Mouse (Mus musculus): ENCODE measurements around the gene Eml5.

The Eml5 gene

DNA sequence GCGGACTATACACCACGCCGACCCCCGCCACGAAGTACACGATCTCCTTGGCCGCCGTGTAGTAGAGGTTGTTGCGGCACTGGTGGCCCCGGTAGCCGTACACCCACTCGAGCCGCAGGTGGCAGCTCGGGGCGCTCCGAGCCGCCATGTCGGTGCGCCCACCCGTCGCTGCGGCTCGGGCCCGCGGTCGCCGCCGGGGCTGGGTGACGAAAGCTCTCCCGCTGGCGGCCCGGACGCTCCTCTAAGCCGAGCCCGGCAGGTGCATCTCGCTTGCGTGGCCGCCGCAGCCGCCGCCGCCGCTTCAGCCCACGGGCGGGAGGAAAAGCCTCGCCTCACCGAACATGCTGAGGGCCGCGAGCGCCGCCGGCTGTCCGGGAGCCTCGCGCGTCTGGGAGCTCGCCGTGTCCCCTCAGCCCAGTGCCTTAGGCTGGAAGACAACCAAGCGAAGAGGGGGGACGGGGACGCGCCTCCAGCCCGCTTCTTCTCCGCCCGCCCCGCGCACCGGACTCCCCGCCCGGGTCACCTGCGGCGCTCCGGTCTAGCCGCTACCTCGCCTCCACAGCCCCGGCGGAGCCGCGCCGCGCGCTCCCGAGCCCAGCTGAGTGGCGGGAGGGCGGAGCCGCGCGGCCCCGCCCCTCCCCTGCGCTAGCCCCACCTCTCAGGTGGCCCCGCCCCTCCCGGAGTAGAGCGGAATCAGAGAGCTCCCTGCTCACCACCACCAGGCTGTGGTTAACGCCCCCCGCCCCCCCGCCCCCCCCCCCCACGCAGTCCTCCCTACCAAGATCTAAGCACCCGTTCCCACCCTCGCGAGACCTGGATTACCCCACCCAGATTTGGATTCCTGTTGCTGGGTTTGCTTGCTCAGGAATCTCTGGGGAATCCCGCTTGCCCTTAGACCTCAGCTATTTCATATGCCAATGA is at the start of gene Eml5:
Gene Eml5 (minus strand): TSS at position 604 of the 921 bp plus-strand sequence.
- peak; percentile 77 to 78 for DNase-seq (ENCODE audit: low spot score in 2 of 2)

DNA sequence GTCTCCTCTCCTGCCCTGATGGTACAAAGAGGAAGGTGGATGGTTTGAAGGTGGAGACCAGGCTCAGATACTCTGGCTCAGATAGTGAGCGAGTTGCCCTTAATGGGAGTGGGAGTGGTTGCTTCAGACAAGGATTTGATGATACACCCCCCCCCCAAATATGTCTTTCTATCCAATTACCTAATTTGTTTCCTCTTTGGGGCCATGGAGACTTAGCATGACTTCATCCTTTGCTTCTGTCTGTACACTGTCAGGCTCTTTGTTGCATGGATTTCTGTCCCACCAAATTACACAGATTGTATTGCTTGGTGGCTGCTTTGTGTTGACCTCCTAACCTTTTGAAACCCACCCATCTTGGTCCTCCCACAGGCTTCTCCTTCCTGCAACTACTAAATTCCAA is 31.6 kb upstream of the Eml5 start:
- no peak for DNase-seq (ENCODE audit: low spot score in 2 of 2)

GRCm38 (mm10) chr12:98932441-98932840 is 31.2 kb upstream of the Eml5 start:
- no peak for DNase-seq (ENCODE audit: low spot score in 2 of 2)

- DNase-seq (ENCODE audit: low spot score in 2 of 2): no peak
Observed at GRCm38 (mm10) chr12:98931174-98931573, 29.9 kb upstream of the Eml5 start.

- DNase-seq (ENCODE audit: low spot score in 2 of 2): peak; percentile 63 to 69
Observed at GRCm38 (mm10) chr12:98920194-98920991, 19.1 kb upstream of the Eml5 start, which contains the start of gene Ttc8. Ttc8 (plus strand) TSS chr12:98920574.

- no peak for DNase-seq (ENCODE audit: low spot score in 2 of 2)
Observed at GRCm38 (mm10) chr12:98910096-98910495, 8.8 kb upstream of the Eml5 start.

GRCm38 (mm10) chr12:98905466-98905865 is 4.2 kb upstream of the Eml5 start:
- DNase-seq (ENCODE audit: low spot score in 2 of 2): no peak

DNA sequence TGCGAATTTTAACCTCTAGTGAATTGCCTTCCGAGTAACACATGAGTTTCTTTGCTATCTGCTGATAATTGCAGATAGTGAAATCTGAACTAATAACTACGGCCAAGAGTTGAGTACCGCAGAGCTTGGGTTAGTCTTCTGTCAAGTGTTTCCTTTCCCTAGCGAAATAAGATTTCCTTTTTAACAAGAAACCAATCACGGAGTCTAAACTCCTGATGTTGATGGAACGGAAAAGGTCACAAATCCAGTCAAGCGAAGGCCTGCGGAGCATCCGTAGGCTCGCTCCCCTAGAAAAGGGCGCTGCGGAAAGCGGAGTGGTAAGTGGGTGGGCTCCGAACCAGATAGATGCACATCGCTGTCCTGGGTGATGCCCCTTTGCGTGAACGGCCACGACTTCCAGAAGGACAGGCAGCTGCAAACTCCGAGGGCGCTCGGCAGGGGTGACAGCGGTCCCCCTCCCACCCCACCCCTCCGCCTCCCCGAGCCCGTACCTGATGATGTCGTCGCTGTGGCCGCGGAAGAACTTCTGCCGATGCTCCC is 873 bp downstream of the Eml5 start:
- DNase-seq (ENCODE audit: low spot score in 2 of 2): peak in 1 of 2 experiments; percentile 1

DNA sequence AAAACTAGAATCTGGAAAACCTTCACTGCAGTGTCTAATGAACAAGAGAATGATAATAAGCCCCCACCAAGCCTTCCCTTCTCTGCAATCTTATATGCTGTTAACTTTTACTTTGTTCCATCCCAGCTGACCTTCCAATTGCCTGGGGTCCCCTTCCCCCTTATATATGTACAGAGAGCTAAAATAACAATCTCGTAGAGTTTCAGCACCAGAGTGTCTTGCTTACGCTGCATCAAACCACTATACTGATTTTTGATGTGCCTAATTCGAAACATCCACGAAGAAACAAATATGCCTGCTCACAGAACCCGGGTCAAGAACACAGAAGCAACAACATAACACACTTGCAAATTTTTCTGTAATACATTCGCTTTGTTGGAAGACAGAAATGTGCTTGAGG is 1.6 kb downstream of the Eml5 start:
- no peak for DNase-seq (ENCODE audit: low spot score in 2 of 2)

DNA sequence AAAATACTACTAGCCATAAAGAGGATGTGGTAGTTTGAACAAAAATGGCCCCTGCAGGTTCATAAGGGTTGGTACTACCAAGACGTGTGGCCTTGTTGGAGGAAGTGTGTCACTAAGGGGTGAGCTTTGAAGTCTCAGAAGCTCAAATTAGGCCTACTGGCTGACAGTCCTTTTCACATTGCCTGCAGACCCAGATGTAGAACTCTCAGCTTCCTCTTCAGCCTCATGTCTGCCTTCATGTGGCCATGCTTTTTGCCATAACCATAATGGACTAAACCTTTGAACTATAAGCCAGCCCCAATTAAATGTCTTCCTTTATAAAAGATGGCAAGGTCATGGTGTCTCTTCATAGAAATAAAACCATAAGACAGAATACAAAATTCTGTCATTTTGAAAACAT is 4.5 kb downstream of the Eml5 start:
- no peak for DNase-seq (ENCODE audit: low spot score in 2 of 2)

- no peak for DNase-seq (ENCODE audit: low spot score in 2 of 2)
Observed at GRCm38 (mm10) chr12:98884515-98884914, 16.8 kb downstream of the Eml5 start.

DNA sequence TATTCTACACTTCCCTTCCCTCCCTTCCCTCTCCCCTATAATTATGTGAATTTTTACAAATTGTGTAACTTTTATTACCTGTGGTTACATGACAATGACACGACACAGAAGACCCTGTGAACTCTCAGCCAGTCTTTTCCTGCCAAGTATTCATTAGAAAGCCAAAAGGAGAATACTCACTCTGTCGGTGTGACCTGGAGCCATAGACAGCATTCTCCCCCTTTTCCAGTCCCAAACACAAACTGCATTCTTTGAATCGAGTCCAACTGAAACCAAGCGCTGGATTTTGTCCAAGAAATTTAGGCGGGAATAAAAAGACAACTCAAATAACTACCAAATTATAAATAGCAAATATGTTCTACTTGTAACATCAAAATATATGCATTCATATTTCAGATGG is 19.5 kb downstream of the Eml5 start:
- no peak for DNase-seq (ENCODE audit: low spot score in 2 of 2)

GRCm38 (mm10) chr12:98878693-98879092 is 22.6 kb downstream of the Eml5 start:
- no peak for DNase-seq (ENCODE audit: low spot score in 2 of 2)

DNA sequence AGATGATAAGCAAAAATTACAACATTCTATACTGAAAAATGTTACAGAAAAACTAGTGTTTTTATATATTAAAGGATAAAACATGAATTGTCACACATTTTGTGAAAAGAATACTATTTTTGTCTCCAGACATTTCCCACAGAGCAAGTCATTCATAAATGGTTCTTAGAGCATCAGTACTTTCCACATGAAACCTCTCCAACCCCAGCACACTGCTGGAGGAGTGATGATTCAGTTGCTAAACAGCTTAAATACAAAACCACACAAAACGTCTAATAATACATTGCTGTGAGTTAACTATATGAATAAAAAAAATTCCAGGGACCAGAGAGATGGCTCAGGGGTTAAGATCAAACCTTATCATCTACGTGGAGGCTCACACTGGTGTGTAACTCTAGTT is 26.1 kb downstream of the Eml5 start:
- DNase-seq (ENCODE audit: low spot score in 2 of 2): no peak

GRCm38 (mm10) chr12:98872836-98873235 is 28.4 kb downstream of the Eml5 start:
- no peak for DNase-seq (ENCODE audit: low spot score in 2 of 2)

DNA sequence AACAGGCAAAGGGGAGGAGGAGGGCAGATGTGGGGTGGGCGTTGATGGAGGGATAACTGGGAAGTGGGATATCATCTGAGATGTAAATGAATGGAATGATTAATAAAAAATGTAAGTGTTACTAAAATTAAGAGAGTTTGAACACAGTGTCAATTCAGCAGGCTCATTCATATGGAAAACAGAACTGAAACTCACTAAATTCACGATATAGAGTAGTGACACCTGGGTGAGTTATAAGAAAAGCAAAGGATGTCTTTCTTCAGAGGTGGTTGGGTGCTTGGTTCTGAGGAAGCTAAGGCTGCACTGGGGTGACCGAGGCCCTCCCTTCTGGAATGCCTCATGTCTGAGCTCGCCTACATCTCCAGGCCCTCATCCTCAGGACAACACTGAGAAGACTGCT is 37.8 kb downstream of the Eml5 start:
- DNase-seq (ENCODE audit: low spot score in 2 of 2): no peak

DNA sequence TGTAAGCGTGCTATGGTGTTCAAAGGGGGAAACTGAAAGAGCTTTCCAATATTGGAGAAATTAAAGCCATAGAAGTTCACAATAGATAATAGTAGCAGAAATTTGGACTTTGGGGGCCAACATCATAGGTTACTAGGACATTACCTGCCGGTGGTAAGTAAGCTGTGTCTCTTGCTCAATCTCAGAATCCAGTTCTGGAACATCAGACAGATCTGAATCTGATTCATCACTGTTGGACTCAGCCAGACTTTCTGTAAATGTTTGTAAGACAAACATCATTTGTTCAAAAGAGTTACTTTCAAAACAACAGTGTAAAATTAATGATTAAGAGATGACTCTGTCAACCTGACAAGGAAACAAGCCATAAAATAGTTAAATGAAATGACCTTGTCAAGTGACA is 41.0 kb downstream of the Eml5 start:
- no peak for DNase-seq (ENCODE audit: low spot score in 2 of 2)

DNA sequence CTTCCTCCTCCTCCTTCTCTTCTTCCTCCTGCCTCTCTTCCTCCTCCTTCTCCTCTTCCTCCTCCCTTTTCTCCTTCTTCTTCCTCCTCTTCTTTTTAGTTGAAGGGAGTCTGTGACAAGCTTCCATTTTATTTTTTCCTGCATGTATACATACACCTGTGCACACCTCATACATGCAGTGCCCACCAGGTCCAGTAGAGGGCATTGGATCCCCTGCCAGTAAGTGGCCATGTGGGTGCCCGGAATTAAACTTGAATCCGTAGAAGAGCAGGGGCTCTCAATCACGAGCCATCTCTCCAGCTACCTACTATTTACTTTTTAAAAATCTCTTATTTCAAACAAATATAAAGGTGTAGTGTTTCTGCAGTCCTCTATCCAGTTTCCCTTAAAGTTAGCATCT is 50.5 kb downstream of the Eml5 start:
- peak; percentile 21 to 33 for DNase-seq (ENCODE audit: low spot score in 2 of 2)

DNA sequence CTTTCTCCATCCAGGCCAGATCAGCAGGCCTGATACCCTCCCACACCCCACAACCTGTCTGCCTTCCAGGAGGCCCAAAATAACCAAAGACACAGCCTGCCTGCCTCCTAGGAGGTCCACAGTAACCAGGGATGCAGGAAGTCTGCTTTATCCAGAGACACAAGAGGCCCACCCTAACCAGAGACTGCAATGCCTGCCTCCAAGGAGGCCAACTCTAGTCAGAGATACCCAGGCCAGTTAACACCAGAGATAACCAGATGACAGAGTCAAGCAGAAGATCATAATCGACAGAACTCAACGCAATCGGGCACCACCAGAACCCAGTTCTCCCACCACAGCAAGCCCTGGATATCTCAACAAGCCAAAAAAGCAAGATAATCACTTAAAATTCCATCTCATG is 56.5 kb downstream of the Eml5 start:
- no peak for DNase-seq (ENCODE audit: low spot score in 2 of 2)

- DNase-seq (ENCODE audit: low spot score in 2 of 2): no peak
Observed at GRCm38 (mm10) chr12:98840135-98840534, 61.1 kb downstream of the Eml5 start.

DNA sequence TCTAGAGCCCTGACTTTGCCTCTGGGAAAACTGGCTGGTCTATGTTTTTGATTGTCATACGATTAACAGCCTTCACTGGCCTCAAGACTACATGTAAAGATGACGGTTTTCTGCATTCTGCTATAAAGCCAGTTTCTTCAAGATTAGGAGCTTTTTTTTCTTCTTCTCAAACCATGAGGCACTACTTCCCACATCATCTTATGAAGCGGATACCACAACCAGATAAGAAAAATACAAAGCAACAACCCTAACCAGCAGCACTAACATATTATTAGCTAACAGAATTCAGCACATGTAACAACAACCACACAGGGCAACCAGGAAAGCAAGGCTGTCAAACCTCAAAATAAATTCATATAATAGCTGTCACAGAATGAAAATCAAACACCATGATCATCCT is 63.3 kb downstream of the Eml5 start:
- no peak for DNase-seq (ENCODE audit: low spot score in 2 of 2)

- DNase-seq (ENCODE audit: low spot score in 2 of 2): no peak
Observed at GRCm38 (mm10) chr12:98835466-98835865, 65.8 kb downstream of the Eml5 start.
